Mouse (Mus musculus) T-helper 17 cell (primary cell): ENCODE measurements around the gene Pdcd2l.
"Not testable (repeated sequence)": the region's sequence is repeated elsewhere in the genome, so short reads cannot be mapped to it uniquely, and the experiment has no call there.

Experiments used
- in situ Hi-C, 2 experiments: fragments of 300-600 bp; cut with MboI, MseI; formaldehyde crosslinking; loops; 1 replicate in 1 of 2; 2 replicates in 1 of 2; pipeline ENCODE4 v1.15.1; 2025; ENCODE audit warnings: high pct_unique_total_duplicates in 2 of 2

Pdcd2l gene

GRCm38 (mm10) chr7:34213281-34213680, 16.8 kb upstream of the Pdcd2l start:
- in situ Hi-C loops = no loop called here

GRCm38 (mm10) chr7:34208027-34208745, 11.7 kb upstream of the Pdcd2l start:
- in situ Hi-C loops = no loop called here

GRCm38 (mm10) chr7:34206331-34206730, 9.9 kb upstream of the Pdcd2l start:
- in situ Hi-C loops = no loop called here

GRCm38 (mm10) chr7:34202147-34202546, 5.7 kb upstream of the Pdcd2l start:
- in situ Hi-C loops = not testable (repeated sequence)

- in situ Hi-C loops = no loop called here
Measured at GRCm38 (mm10) chr7:34200829-34201228, 4.4 kb upstream of the Pdcd2l start.

DNA sequence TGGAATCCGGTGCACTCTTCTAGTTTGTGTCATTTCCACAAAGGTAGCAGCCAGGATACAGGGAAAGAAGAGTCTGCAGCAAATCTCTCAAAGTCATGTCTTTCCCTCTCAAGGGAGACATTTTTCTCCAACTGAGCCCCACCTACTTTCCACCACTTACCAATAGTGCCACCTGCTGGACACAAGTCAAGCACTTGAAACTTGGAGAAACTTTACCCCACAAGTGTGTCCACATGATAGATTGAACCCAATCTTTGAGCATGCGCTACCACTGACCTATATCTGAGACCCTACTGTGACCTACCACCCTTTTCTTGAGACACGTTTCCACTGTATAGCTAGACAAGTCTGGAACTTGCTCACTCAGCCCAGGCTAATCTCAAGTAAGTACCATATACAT, 1.9 kb upstream of the Pdcd2l start:
- in situ Hi-C loops = no loop called here

DNA sequence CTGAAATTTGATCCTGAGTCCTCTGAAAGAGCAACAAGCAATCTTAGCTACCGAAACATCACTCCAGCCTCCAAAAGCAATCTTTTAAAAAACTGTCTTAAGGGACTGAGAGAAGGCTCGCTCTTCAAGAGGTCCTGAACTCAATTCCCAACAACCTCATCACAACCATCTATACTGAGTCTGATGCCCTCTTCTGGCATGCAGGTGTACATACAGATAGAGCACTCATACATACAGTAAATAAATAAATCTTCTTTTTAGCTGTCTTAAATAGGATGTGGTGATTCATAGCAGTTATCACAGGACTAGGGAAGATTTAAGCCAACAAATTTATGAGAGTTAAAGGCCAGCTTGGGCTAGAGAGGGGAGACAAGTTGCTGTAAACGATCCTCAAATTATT, 829 bp downstream of the Pdcd2l start:
- in situ Hi-C loops = no loop called here

DNA sequence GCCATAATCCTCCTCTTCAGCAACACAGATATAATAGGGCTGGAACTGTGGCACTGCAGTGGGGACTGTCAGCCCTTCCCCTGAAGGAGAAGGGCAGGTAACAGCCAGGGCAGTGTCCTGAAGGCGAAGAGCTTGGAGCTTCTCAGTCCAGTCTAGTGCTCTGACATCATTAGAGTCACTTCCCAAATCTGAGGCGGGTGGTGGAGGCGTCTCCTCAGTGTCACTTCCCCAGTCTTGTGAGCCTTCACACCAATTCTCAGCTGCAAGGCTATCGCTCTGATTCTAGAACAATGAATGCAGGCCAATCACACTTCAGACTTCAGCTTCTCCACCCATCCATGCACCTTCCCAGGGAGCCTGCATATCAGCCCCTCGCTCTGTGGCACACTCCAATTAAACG, 3.6 kb downstream of the Pdcd2l start:
- in situ Hi-C loops = loop anchor here in 1 of 2 experiments (5.0 kb wide), 1 partner anchor 36 kb away; no protein-coding TSS in a partner anchor

GRCm38 (mm10) chr7:34189376-34189989, 7.0 kb downstream of the Pdcd2l start:
- in situ Hi-C loops = no loop called here

DNA sequence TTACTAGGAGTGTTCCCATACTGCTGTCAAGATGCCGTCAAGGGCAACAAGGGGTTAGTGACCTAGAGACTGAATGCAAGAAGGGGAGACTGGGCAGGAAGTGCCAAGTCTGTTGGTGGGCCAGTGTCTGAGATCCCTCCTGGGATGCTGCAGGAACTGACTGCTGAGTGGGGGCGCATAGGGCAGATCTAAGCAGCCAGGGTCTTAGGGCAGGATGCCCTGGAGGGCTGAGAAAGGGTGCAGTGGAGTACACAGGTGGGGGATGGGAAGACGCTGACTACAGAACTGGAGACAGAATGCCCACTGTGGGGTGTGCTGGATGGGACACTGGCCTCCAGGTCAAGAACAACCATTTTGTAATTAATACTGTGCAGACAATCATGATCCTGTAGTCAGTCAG, 12.7 kb downstream of the Pdcd2l start:
- in situ Hi-C loops = loop anchor here in 1 of 2 experiments (5.0 kb wide), 1 partner anchor 1044 kb away; no protein-coding TSS in a partner anchor

- in situ Hi-C loops = loop anchor here in 1 of 2 experiments (5.0 kb wide), 1 partner anchor 1044 kb away; no protein-coding TSS in a partner anchor
Measured at GRCm38 (mm10) chr7:34183356-34183755, 13.1 kb downstream of the Pdcd2l start.

DNA sequence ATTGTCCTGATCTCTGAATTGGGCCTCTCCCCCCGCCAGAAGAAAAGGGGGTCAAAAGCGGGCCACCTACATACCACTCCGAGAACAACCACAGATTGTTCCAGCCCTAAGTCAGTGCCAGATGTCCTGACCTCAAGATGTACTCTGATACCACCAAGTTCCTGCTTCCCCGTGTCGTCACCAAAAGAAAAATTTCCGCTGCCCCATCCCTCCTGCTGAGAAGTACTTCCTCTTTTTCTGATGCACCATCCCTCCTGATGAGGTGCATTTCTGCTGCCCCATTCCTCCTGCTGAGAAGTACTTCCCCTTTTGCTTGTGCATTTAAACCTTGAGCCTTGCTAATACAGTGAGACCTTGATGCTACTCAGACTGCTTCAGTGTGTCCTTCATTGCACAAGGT, 20.2 kb downstream of the Pdcd2l start:
- in situ Hi-C loops = not testable (repeated sequence)

- in situ Hi-C loops = no loop called here
Measured at GRCm38 (mm10) chr7:34172251-34172650, 24.2 kb downstream of the Pdcd2l start.

DNA sequence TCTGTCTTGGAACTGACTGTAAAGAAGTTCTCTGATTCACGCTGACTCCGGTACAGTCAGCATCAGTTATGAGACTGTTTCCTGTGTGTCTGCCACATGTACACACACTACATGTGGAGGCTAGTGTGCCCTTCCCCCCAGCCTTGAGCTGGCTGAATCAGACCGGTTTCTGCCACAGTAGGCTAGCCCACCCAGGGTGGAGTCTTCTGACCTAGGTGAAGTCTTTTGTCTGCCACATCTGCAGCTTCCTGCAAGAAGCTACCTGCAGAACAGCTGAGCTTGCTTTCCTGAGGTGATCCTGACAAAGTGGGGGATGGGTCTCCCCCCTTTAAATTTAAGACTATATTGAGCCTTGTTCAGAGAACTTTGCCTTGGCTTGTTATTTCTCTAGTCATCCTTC, 27.0 kb downstream of the Pdcd2l start, which contains the start of gene Uba2:
Gene Uba2, minus strand, starts transcription at position 146 of the 400 bp plus-strand sequence.
- in situ Hi-C loops = no loop called here

- in situ Hi-C loops = no loop called here
Measured at GRCm38 (mm10) chr7:34168470-34169251, 27.8 kb downstream of the Pdcd2l start.

GRCm38 (mm10) chr7:34167766-34168469, 28.5 kb downstream of the Pdcd2l start:
- in situ Hi-C loops = no loop called here

DNA sequence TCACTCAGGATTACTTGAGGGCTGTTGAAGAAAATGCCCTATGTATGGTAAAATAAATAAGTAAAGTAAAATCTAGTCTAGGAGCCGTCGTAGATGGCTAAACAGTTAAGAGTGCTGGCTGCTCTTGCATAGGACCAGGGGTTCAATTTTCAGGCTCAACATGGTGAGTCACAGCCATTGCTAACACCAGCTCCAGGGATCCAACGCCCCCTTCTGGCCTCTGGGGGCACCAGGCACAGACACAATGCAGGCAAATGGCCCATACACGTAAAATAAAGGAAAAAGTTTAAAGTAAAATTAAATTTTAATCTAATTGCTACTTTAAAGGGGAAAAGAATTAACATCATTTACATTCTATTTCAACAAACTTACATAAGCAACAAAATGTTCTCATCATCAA, 29.6 kb downstream of the Pdcd2l start:
- in situ Hi-C loops = no loop called here

GRCm38 (mm10) chr7:34165999-34166398, 30.5 kb downstream of the Pdcd2l start:
- in situ Hi-C loops = no loop called here

GRCm38 (mm10) chr7:34164671-34165070, 31.8 kb downstream of the Pdcd2l start:
- in situ Hi-C loops = no loop called here

- in situ Hi-C loops = loop anchor here in 1 of 2 experiments (5.0 kb wide), 1 partner anchor 33 kb away; no protein-coding TSS in a partner anchor
Measured at GRCm38 (mm10) chr7:34159167-34159566, 37.3 kb downstream of the Pdcd2l start.

DNA sequence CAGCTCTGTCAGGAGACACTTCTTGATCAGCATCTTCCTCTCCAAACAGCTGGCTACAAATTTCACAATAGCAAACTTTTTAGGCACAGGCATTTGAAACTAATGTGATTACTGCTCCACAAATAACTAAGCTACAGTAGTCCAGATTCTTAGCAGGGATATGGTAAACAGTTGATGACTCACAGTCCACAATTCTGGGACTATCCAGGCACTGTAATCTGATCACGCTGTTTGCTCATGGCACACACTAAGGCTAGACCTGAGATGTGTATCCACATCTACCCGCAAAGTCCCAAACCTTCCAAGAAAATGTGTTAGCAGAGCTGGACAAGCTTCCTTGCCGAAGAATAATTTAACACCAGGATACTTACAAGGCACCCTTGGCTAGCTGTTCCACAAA, 38.5 kb downstream of the Pdcd2l start:
- in situ Hi-C loops = loop anchor here in 1 of 2 experiments (5.0 kb wide), 1 partner anchor 34 kb away; no protein-coding TSS in a partner anchor
